Mouse (Mus musculus): ENCODE measurements at regions not wholly inside any gene's neighbourhood (a gene's known extent, or its start where the extent isn't known, plus 50 kb on each side); places are given as distances from the start of the nearest gene placed in this dataset.

DNA sequence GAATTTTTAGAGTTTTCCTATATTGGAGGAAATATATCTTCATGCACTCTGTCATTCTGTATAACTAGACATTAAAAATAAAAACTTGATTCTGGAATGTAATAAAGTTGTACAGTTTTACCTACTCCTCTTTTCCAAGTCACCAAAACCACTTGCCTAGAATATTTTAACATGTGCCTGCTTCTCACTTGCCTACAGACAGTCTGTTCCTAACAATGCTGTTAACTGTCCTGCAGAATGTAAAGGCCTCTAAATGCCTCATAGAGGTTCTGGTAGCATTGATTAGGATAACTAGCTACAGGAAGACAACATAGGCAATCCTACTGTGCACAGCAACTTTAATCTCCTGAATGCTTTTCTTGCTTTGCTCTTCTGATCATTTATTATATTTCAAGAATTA is 614.9 kb upstream of the Pcdh7 start:
- DNase-seq (ENCODE audit: low read depth, low spot score), result no peak

DNA sequence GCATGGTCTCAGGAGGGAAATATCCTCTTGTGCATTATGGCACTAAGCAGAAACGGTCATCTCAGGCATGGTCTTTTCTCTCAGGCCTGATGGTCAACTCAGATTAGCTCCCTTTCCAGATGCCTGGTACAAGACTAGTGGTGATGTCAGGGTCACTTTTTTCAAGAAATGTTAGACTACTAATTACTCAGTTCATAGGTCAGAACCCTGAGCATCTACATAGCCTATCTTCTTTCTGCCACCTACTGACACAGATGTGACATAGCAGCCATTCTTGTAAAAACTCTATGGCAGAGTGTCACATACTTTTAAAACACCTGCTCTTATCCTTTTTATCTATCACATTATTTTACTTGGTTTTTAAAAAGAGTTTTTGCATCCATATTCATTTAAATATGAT is 589.3 kb upstream of the Pcdh7 start:
- DNase-seq (ENCODE audit: low read depth, low spot score), result peak; percentile 10

Data from R1 (cell line).